Mouse (Mus musculus) c-Kit-positive CD71-positive TER-119-negative erythroid progenitor cells, embryonic 14.5 days (primary cell): ENCODE data around the gene Rapgef1.

Source experiments
- DNase-seq: peaks from one replicate; pipeline ENCODE4 v3.0.0-alpha.2; 2013; ENCODE audit warnings: low read depth

Gene Rapgef1

DNA sequence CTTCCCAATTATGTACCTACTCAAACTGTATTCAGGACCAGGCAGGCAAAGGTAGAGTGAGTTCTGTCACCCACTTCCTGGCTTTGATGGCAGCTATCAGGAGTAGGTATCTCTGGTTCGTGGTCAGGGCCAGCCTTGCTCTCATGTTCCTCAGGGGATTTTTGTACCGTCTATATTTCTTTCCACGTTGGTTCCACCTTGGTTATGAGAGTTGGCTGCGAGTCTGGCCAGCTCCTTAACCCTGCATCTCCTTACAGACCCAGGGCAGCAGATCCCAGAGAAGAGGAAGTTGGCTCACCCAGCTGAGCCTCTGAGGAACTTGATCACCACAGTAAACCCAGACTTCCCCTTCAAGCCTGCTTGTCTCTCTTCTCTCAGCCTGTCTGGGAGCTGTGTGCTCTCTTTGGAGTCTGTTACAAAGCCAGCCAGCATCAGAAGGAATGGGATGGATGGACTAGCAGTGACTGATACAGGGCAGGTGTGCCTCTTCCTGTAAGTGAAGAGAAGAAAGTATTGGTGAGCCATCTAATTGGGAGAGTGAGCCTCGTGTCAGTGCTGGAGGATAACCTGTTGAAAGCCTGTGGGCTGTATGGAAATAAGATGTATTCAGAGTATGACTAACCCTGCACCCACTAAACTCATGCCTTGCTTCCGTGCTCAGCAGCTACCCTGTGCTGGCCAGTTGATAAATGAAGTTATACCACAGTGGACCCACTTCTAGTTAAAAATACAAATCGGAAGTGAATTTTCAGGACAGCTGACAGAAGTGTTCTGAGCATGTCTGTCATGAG is 53.4 kb downstream of the Rapgef1 start:
- DNase-seq: no peak

GRCm38 (mm10) chr2:29674087-29674486 is 54.6 kb downstream of the Rapgef1 start:
- no peak for DNase-seq

- DNase-seq: no peak
Observed at GRCm38 (mm10) chr2:29674545-29674944, 55.0 kb downstream of the Rapgef1 start.

- no peak for DNase-seq
Observed at GRCm38 (mm10) chr2:29675846-29676245, 56.3 kb downstream of the Rapgef1 start.

DNA sequence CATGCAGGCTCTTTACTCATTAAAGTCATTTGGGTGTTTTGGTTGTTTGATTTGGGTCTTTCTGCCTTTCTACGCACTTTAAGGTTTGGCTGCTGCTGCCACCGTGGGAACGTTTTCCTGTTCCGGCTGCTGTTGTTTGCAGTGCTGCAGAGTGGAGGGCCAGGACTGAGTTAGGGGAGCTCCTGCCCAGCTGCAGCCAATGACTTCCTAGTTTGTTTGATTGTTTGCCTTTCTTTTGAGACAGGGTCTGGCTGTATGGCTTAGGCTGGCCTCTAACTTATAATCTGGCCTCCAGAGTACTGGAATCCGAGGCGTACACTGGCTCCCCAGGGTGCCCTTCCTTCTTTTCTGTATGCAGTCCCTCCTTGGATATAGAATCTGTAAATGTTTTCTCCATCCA is 57.0 kb downstream of the Rapgef1 start:
- DNase-seq: no peak

DNA sequence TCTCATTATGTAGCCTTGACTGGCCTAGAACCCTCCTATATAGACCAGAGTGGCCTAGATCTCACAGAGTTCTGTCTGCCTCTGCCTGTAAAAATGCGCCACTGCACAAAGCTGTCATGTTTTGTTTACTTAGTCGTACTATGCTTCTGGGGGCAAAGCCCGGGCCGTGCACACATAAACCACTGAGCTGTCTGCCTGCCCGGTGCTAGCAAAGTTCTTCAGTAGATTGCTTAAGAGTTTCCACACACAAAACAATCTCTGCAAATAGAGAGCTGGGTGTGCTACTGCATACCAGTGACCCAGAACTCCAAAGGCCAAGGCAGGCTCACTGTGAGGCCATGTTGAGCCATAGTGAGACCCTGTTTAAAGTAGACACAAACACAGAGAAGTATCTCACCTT is 58.3 kb downstream of the Rapgef1 start:
- no peak for DNase-seq

DNA sequence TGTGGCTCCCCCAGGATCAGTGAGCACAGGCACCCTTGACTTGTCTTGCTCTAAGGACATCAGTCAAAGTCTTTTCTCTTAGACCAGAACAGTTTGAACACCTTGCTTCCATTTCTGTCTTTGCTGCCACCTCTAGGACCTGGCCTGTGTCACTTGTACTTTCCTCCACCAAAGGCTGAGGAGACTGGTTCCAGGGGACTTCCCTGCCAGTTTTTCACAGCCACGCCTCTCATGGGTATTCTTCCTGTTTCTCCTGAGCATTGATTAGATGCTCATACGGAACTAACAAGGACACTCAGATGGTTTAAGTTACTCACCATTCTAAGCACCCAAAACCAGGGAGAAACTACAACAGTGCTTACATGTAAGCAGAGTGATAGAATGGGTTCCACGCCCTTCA is 59.0 kb downstream of the Rapgef1 start:
- no peak for DNase-seq

DNA sequence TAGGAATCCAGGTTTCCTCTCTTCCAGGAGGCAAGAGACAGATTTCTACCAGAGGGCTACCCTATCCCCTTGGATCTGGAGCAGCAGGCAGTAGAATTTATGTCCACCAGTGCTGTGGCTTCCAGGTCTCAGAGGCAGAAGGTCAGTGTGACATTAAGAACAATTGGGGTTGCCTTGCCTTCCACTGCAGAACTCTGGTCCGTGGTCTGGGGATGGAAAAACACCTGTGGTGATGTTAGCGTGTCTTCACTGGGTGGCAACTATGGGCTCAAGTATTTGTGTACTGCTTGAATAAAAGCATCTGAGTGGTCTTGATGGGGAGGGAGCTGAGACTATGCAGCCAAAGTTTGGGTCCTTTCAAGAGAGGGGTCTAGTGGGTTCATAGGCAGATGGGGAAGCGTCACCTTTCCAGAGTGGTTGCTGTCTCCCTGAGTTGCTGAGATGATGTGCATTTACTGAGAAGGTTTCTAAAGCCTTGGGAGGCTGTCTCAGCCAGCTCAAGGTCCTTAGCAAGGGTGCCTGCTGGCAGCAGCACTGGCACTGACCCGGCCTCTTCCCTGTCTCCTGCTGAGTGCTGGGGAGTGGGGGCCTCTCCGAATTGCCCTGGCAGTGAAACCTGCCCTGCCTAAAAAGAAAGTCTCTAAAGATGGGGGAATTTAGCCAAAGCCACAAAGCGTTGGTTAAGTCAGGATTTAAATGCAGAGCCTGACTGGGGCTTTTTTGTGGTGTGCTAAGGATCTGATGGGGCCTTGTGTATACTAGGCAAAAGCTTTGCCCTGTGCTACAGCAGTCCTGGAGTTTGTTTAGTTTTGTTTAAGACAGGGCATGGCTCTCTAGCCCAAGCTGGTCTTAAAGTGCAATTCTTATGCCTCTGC is 60.4 kb downstream of the Rapgef1 start:
- no peak for DNase-seq

GRCm38 (mm10) chr2:29683261-29683999 is 63.9 kb downstream of the Rapgef1 start:
- peak; percentile 70 for DNase-seq

DNA sequence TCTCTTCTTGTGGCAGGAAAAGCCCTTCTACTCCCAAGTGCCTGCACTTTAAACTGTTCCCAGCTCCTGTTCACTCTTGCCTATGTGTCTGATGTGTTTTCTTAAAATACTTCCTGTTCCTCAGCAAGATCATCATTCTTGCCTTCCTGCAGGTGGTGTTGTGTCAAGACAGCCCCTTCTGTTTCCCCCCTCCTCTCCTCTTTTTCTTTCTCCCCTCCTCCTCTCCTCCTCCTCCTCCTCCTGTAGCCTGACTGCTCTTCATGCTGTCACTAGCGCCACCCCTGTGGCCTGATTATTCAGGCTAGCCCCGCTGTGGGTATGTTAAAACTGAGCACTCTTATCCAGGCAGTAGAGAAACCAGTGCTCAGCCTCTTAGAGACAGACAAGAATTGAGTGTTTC is 65.0 kb downstream of the Rapgef1 start:
- DNase-seq: no peak

DNA sequence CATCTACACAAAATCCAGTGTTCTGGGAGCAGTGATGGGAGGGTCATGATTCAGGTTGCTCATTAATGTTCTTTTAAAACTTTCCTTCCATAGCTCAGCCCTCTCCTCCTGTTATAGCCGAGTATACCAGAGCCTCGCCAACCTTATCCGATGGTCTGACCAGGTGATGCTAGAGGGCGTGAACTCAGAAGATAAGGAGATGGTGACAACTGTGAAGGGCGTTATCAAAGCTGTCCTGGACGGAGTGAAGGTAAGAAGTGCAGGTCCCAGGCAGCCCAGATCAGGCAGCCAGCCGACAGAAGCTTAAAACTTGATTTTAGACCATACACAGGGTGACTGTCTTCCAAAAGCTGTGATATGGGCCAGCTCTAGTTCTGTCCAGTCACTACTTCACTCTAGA is 69.5 kb downstream of the Rapgef1 start:
- DNase-seq: peak; percentile 32

- no peak for DNase-seq
Observed at GRCm38 (mm10) chr2:29689495-29689894, 70.0 kb downstream of the Rapgef1 start.

DNA sequence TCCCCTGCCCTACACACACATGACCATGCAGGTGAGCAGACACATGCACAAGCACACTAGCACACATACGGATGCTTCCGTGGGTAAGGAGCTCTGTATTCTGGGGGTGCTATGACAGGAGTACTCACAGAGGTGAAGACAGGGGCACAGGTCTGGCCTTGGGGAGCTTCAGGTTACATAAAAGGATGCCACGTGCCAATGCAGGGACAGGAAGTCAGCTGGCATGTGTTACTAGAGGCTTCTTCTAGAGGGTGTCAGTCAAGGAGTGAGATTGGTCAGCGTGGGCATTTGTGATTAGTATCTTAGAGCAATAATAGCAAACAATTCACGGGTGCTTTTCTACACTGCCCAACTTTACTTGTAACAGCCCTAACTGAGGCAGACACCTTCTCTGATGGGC is 71.5 kb downstream of the Rapgef1 start:
- no peak for DNase-seq

DNA sequence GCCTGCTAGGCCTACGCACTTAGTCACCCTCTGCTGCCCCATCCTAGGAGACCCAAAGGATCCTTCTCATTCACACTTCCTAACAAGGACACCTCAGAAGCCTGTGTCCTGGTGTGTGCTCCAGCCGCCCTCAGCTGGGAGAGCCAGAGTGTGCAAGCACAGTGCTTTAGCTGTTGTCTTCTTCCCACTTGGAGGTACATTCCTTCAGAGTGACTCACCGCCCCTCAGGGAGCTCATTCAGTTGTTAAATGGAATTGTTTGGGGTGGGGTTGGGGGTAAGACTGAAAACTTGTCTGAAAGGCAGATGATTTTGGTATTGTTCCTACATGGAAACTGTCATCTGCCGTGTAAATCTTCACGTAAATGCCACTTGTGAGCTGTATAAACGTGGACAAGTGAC is 72.0 kb downstream of the Rapgef1 start:
- no peak for DNase-seq

GRCm38 (mm10) chr2:29692192-29692591 is 72.7 kb downstream of the Rapgef1 start:
- DNase-seq: no peak

DNA sequence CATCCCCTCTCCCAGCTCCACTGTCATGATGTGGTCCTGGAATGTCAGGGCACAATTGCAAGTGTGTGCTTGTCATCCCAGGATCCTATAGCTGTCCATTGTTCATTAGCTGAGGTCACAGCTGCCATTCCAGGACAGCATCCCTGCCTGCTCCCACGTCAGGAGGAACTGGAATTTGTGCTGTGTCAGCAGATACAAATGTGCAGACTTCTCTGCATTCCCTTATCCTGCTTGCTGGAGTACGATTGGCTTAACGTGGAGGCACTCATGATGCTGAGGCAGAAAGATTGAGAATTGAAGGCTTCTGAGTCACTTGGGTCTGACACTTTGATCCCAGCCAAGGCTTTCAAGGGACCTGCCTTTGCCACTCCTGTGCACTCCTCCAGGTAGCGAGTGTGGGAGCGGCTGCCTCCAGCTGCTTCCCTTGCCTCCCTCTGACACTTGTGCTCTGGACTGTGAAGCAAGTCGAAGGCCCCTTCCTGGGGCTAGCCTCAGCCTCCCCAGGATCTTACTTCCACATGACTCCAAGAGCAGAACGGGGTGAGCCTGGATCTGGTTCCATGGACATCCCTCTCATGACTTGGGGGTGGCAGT is 76.8 kb downstream of the Rapgef1 start:
- no peak for DNase-seq

DNA sequence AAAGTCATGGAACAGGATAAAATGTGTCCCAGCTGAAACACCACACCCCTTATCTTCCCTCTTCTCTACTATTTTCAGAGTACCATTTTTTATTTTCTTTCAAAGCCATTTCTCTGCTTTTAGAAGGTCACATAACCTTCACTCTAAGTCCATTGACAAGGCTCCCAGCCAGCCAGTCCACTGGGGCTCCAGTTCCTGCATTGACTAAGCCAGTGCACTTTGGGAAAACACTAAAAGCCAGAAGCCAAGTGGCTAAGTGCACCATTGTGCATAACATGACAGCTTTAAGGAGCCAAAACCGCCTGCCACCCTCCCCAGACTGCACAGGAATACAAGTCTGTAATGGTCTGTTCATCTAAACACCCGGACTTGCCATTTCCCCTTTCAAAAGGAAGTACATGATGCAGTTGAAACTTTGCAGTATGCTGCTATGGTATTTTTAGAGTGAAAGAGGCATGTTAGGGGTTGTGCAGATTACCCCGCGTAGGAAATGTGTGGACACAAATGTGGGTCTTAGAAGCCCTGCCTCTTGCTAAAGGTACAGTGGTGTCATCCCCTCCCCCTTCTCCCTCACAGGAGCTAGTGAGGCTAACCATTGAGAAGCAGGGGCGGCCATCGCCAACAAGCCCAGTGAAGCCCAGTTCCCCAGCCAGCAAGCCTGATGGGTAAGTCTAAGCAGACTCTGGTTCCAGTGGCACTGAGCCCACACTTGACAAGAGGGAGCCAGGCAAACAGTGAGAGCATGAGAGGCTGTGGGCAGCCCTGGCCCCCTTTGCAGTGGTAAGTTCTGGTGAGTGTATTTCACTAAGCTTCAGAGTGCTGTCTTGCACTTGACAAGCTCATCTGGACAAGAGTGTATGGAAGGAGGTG is 79.1 kb downstream of the Rapgef1 start:
- no peak for DNase-seq

GRCm38 (mm10) chr2:29700898-29701297 is 81.4 kb downstream of the Rapgef1 start:
- DNase-seq: no peak

GRCm38 (mm10) chr2:29701393-29701792 is 81.9 kb downstream of the Rapgef1 start:
- no peak for DNase-seq

DNA sequence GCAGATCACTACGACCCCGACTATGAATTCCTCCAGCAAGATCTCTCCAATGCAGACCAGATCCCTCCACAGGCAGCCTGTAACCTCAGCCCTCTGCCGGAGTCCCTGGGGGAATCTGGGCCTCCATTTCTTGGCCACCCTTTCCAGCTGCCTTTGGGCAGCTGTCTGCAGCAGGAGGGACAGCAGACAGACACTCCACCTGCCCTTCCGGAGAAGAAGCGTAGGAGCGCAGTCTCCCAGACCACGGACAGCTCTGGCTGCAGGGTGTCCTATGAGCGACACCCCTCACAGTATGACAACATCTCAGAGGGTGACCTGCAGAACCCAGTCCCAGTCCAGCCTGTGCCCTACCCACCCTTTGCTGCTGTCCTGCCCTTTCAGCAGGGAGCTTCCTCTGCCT is 82.7 kb downstream of the Rapgef1 start:
- DNase-seq: no peak
